Mouse (Mus musculus): ENCODE results near the gene Gamt. TPM values are rescaled to one million over a fixed set of nuclear protein-coding genes. Genes with fewer than 3 reads are reported as not detected.
"Not testable (repeated sequence)": the region's sequence is repeated elsewhere in the genome, so short reads cannot be mapped to it uniquely, and the experiment has no call there.

The Gamt gene
- polyA plus RNA-seq, 2 experiments from 2014 or later = 0.47 TPM; not detected in 1

GRCm38 (mm10) chr10:80257936-80258335 lies 2.9 kb downstream of the Gamt start:
- ATAC-seq = no peak

- no peak for ATAC-seq
Measured at GRCm38 (mm10) chr10:80255881-80256535, 4.8 kb downstream of the Gamt start.

GRCm38 (mm10) chr10:80254331-80255297 lies 6.2 kb downstream of the Gamt start:
- no peak for ATAC-seq

- ATAC-seq = no peak
Measured at GRCm38 (mm10) chr10:80253551-80253950, 7.3 kb downstream of the Gamt start.

GRCm38 (mm10) chr10:80252493-80253274 lies 8.1 kb downstream of the Gamt start:
- ATAC-seq = no peak

GRCm38 (mm10) chr10:80252011-80252410 lies 8.8 kb downstream of the Gamt start:
- ATAC-seq = no peak

GRCm38 (mm10) chr10:80250573-80250972 lies 10.2 kb downstream of the Gamt start:
- ATAC-seq = no peak

GRCm38 (mm10) chr10:80250059-80250458 lies 10.8 kb downstream of the Gamt start:
- ATAC-seq = no peak

GRCm38 (mm10) chr10:80248971-80249640 lies 11.7 kb downstream of the Gamt start, which contains the start of gene Ndufs7:
Gene Ndufs7, plus strand, starts transcription at chr10:80249121.
- ATAC-seq = peak; percentile 83

GRCm38 (mm10) chr10:80248437-80248836 lies 12.4 kb downstream of the Gamt start:
- ATAC-seq = not testable (repeated sequence)

- ATAC-seq = no peak
Measured at GRCm38 (mm10) chr10:80247849-80248248, 13.0 kb downstream of the Gamt start.

GRCm38 (mm10) chr10:80245600-80245999 lies 15.2 kb downstream of the Gamt start:
- no peak for ATAC-seq

- no peak for ATAC-seq
Measured at GRCm38 (mm10) chr10:80244791-80245399, 15.9 kb downstream of the Gamt start.

- no peak for ATAC-seq
Measured at GRCm38 (mm10) chr10:80242607-80243006, 18.2 kb downstream of the Gamt start.

GRCm38 (mm10) chr10:80242088-80242487 lies 18.7 kb downstream of the Gamt start:
- ATAC-seq = no peak

- no peak for ATAC-seq
Measured at GRCm38 (mm10) chr10:80239791-80240190, 21.0 kb downstream of the Gamt start.

GRCm38 (mm10) chr10:80238306-80238705 lies 22.5 kb downstream of the Gamt start:
- no peak for ATAC-seq

GRCm38 (mm10) chr10:80237020-80237419 lies 23.8 kb downstream of the Gamt start:
- no peak for ATAC-seq

- ATAC-seq = no peak
Measured at GRCm38 (mm10) chr10:80236145-80236825, 24.5 kb downstream of the Gamt start.

GRCm38 (mm10) chr10:80227877-80228775 lies 32.7 kb downstream of the Gamt start:
- ATAC-seq = no peak

Data from CD4-positive, CD25-positive, alpha-beta regulatory T cell, adult 4 months (primary cell).